Mouse (Mus musculus) Patski (cell line): ENCODE results near the gene Mtg2. TPM values are rescaled to one million over a fixed set of nuclear protein-coding genes. Genes with fewer than 3 reads are reported as not detected.
A peak's percentile ranks its signal among the peaks of the same experiment; 100 is the strongest.

Experiments
- ATAC-seq: fragments of 100-300 bp; one replicate; pipeline ENCODE4 v1.8.0; 2021
- CTCF ChIA-PET: fragments of 350-600 bp; sonication (Branson Sonifier 250); formaldehyde crosslinking; loops from one replicate; lab custom pipeline; 2022; ENCODE audit warnings: inconsistent platforms; lab: Charles Lee
- POLR2A ChIA-PET: fragments of 350-600 bp; sonication (Branson Sonifier 250); formaldehyde crosslinking; loops from one replicate; lab custom pipeline; 2022; ENCODE audit warnings: antibody characterized with exemption, inconsistent platforms; lab: Charles Lee
- DNase-seq: peaks from one replicate; pipeline ENCODE4 v3.0.0-alpha.2; 2011; ENCODE audit warnings: low read depth, low spot score
- H3K27me3 ChIP-seq: fragments of 371-371 bp; one replicate; pipeline ENCODE4 v1.5.1; 2021
- CTCF ChIP-seq: fragments of 100-300 bp; IDR thresholded peaks from one replicate; pipeline ENCODE4 v1.5.1; 2021
- in situ Hi-C: fragments of 300-500 bp; cut with MboI; formaldehyde crosslinking; loops from 3 replicates; pipeline ENCODE4 v1.11.1; 2018; ENCODE audit warnings: low pct_unique_long_range_greater_than_20kb, mixed read lengths
- polyA plus RNA-seq: library from polyadenylated mRNA; unstranded; gene quantifications from one replicate; pipeline ENCODE4 v1.2.3, GENCODE M21; 2021

The Mtg2 gene
- polyA plus RNA-seq, 1 experiment from 2014 or later = 22.4 TPM

GRCm38 (mm10) chr2:180103151-180103977 lies 33.0 kb downstream of the Mtg2 start:
- no peak for ATAC-seq
- TF ChIP-seq CTCF = no peak
- DNase-seq = no peak
- POLR2A ChIA-PET = interaction anchor here (0.7 to 2.0 kb wide), 2 partner anchors 12 to 28 kb away, joined by 3 to 6 read pairs; no protein-coding TSS in a partner anchor
- in situ Hi-C loops = no loop called here
- CTCF ChIA-PET = interaction anchor here (1.1 to 2.0 kb wide), 3 partner anchors 12 to 148 kb away, joined by 3 to 7 read pairs (median 3); no protein-coding TSS in a partner anchor
- H3K27me3 ChIP-seq = peaks cover 48% of the 10 kb centered on the region

- in situ Hi-C loops = no loop called here
- no peak for DNase-seq
- POLR2A ChIA-PET = interaction anchor here (2.0 kb wide), 1 partner anchor 11 kb away, joined by 6 read pairs; no protein-coding TSS in a partner anchor
- no peak for TF ChIP-seq CTCF
- CTCF ChIA-PET = interaction anchor here (1.1 kb wide), 1 partner anchor 11 kb away, joined by 3 read pairs; no protein-coding TSS in a partner anchor
- ATAC-seq = peak; percentile 88
- H3K27me3 ChIP-seq = peaks cover 40% of the 10 kb centered on the region
Measured at GRCm38 (mm10) chr2:180103978-180104658, 33.7 kb downstream of the Mtg2 start, which contains the start of gene Hrh3. TSS of gene Hrh3 (minus strand) at chr2:180104488.

GRCm38 (mm10) chr2:180104659-180105377 lies 34.4 kb downstream of the Mtg2 start:
- TF ChIP-seq CTCF = no peak
- CTCF ChIA-PET = interaction anchor here (1.1 kb wide), 1 partner anchor 11 kb away, joined by 3 read pairs; no protein-coding TSS in a partner anchor
- DNase-seq (no peak), ATAC-seq (no peak)
- H3K27me3 ChIP-seq = peaks cover 33% of the 10 kb centered on the region
- in situ Hi-C loops = no loop called here
- POLR2A ChIA-PET = interaction anchor here (2.0 kb wide), 1 partner anchor 11 kb away, joined by 6 read pairs; no protein-coding TSS in a partner anchor

GRCm38 (mm10) chr2:180105441-180106190 lies 35.2 kb downstream of the Mtg2 start:
- ChIA-PET POLR2A (interaction anchor here (2.0 kb wide), 1 partner anchor 10 kb away, joined by 6 read pairs; no protein-coding TSS in a partner anchor), CTCF (no interaction called here)
- peaks cover 25% of the 10 kb centered on the region for H3K27me3 ChIP-seq
- no peak for TF ChIP-seq CTCF
- in situ Hi-C loops = no loop called here
- ATAC-seq (no peak), DNase-seq (no peak)

- TF ChIP-seq CTCF = no peak
- ATAC-seq = no peak
- CTCF ChIA-PET = interaction anchor here (0.8 to 2.0 kb wide), 3 partner anchors 11 to 56 kb away, joined by 3 to 6 read pairs (median 4); no protein-coding TSS in a partner anchor
- no peak for DNase-seq
- H3K27me3 ChIP-seq = peaks cover 15% of the 10 kb centered on the region
- POLR2A ChIA-PET = no interaction called here
- in situ Hi-C loops = no loop called here
Measured at GRCm38 (mm10) chr2:180107081-180107480, 36.7 kb downstream of the Mtg2 start.

GRCm38 (mm10) chr2:180108285-180108684 lies 37.9 kb downstream of the Mtg2 start:
- in situ Hi-C loops = no loop called here
- POLR2A ChIA-PET = no interaction called here
- peaks cover 3% of the 10 kb centered on the region for H3K27me3 ChIP-seq
- CTCF ChIA-PET = interaction anchor here (2.0 kb wide), 1 partner anchor 10 kb away, joined by 6 read pairs; no protein-coding TSS in a partner anchor
- no peak for ATAC-seq
- no peak for TF ChIP-seq CTCF
- DNase-seq = no peak

- ChIA-PET POLR2A (interaction anchor here (0.6 to 1.5 kb wide), 4 partner anchors 10 to 138 kb away, joined by 3 to 6 read pairs (median 4); partner anchors contain the start of genes Hrh3 and Mtg2), CTCF (interaction anchor here (2.2 kb wide), 1 partner anchor 63 kb away, joined by 5 read pairs; no protein-coding TSS in a partner anchor)
- no peak for TF ChIP-seq CTCF
- in situ Hi-C loops = no loop called here
- no peak for DNase-seq
- H3K27me3 ChIP-seq = no peaks in the 10 kb centered on the region
- no peak for ATAC-seq
Measured at GRCm38 (mm10) chr2:180113909-180114890, 43.8 kb downstream of the Mtg2 start.

- H3K27me3 ChIP-seq = no peaks in the 10 kb centered on the region
- DNase-seq (peak; percentile 92), ATAC-seq (peak; percentile 42)
- no peak for TF ChIP-seq CTCF
- in situ Hi-C loops = no loop called here
- CTCF ChIA-PET = interaction anchor here (0.7 to 1.4 kb wide), 4 partner anchors 11 to 25 kb away, joined by 3 read pairs; partner anchors contain the start of gene Hrh3
- POLR2A ChIA-PET = interaction anchor here (0.6 to 1.5 kb wide), 5 partner anchors 11 to 137 kb away, joined by 3 to 6 read pairs (median 4); partner anchors contain the start of genes Hrh3 and Mtg2
Measured at GRCm38 (mm10) chr2:180115279-180115678, 44.9 kb downstream of the Mtg2 start.
